Mouse (Mus musculus): ENCODE measurements around the gene 9330161L09Rik. TPM values are rescaled to one million over a fixed set of nuclear protein-coding genes. Genes with fewer than 3 reads are reported as not detected.

9330161L09Rik gene
- total and polyA plus RNA-seq, 3 experiments: 1.8 to 2.1 TPM; not detected in 1

DNA sequence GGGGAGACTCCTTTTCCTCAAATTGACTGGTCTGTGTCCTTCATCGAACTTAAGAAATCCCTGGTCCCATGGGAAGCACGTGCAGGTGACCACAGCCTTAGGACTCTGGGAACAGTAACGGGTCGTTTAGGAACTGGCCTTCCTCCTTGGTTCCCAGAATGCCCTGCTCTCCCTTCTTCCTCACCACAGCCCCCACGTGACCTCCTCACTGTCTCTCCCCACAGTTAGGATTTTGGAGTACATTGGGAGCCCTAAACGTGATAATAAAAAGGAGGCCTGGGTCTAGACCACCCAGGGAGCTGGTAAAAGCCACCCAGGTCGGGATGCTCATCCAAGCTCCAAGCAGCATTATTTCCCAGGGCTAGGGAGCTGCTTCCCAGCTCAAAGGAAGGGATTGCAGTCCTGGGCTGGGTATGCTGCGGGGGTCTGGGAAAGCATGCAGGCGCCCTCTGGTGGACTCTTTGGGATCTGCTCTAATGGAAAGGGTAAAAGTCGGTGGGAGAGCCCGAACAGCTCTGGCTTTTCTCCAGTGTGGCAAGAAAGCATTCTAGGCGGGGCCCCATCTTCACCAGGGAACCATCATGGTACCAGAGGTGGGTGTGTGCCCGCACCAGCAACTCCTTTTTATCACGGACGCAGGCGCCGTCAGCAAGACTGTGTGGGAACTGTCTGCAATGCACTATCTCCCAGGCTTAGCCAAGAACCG lies 39.8 kb downstream of the 9330161L09Rik start (continued):
- no peak for TF ChIP-seq ZNF384 (IDR thresholded peaks at IDR 0.05; ENCODE audit: low read depth, low read length)
- TF ChIP-seq CTCF (IDR thresholded peaks at IDR 0.05 in 2 of 3, conservative IDR thresholded peaks at IDR 0.05 in 1 of 3; ENCODE audit: control insufficient read depth in 1 of 3, insufficient read depth in 1 of 3, low read depth in 2 of 3, low read length in 3 of 3, poor library complexity in 1 of 3, severe bottlenecking in 1 of 3): peak; percentile 78 to 92 (median 83)
- TF ChIP-seq NELFE (IDR thresholded peaks at IDR 0.05; ENCODE audit: low read depth, low read length): no peak
- TF ChIP-seq ELF1 (IDR thresholded peaks at IDR 0.05; ENCODE audit: low read depth, low read length): no peak
- TF ChIP-seq POLR2AphosphoS5 (IDR thresholded peaks at IDR 0.05; ENCODE audit: borderline replicate concordance, low read depth, low read length): no peak
- TF ChIP-seq MXI1 (IDR thresholded peaks at IDR 0.05; ENCODE audit: low read depth, low read length): no peak

GRCm38 (mm10) chr12:103367171-103367570 lies 40.4 kb downstream of the 9330161L09Rik start:
- H3K4me3 ChIP-seq (ENCODE audit: control insufficient read depth in 1 of 2, insufficient read depth in 1 of 2, low read depth in 2 of 2, low read length in 2 of 2): peak overlapping the region; percentile 21 to 56; a peak in 2 of 4 replicates
- DNase-seq (ENCODE audit: low read depth, low spot score): no peak
- H3K4me1 ChIP-seq (ENCODE audit: control insufficient read depth in 1 of 2, insufficient read depth in 2 of 2, low read length in 2 of 2): peaks cover 0 to 18% of the 10 kb centered on the region in 2 experiments; a peak in 2 of 4 replicates
- no peaks in the 10 kb centered on the region; the same call in 1 of the 2 replicates for H3K79me2 ChIP-seq (ENCODE audit: control insufficient read depth, insufficient read depth, low read length, poor library complexity)
- H3K9ac ChIP-seq (ENCODE audit: control insufficient read depth, low read depth, low read length, poor library complexity, severe bottlenecking): peak overlapping the region; percentile 67; the same call in 1 of the 2 replicates
- H3K27ac ChIP-seq (ENCODE audit: control insufficient read depth, low read depth, low read length): no peak overlapping the region
- no peak for TF ChIP-seq ETS1 (IDR thresholded peaks at IDR 0.05; ENCODE audit: low read depth, low read length)
- no peak for TF ChIP-seq CTCF (IDR thresholded peaks at IDR 0.05 in 2 of 3, conservative IDR thresholded peaks at IDR 0.05 in 1 of 3; ENCODE audit: control insufficient read depth in 1 of 3, insufficient read depth in 1 of 3, low read depth in 2 of 3, low read length in 3 of 3, poor library complexity in 1 of 3, severe bottlenecking in 1 of 3)
- TF ChIP-seq MYC (IDR thresholded peaks at IDR 0.05; ENCODE audit: low read depth, low read length): no peak
- TF ChIP-seq MAFK (IDR thresholded peaks at IDR 0.05; ENCODE audit: borderline replicate concordance, low read depth, low read length): no peak
- no peak for TF ChIP-seq CHD1 (IDR thresholded peaks at IDR 0.05; ENCODE audit: low read depth, low read length)
- TF ChIP-seq MXI1 (IDR thresholded peaks at IDR 0.05; ENCODE audit: low read depth, low read length): no peak
- no peak for TF ChIP-seq CHD2 (IDR thresholded peaks at IDR 0.05; ENCODE audit: low read length)
- TF ChIP-seq JUND (IDR thresholded peaks at IDR 0.05; ENCODE audit: low read depth, low read length): no peak
- no peak for TF ChIP-seq GABPA (IDR thresholded peaks at IDR 0.05; ENCODE audit: low read depth, low read length)
- no peak for TF ChIP-seq ZNF384 (IDR thresholded peaks at IDR 0.05; ENCODE audit: low read depth, low read length)
- peaks cover 0 to 3% of the 10 kb centered on the region in 2 experiments; a peak in 1 of 4 replicates for H3K36me3 ChIP-seq (ENCODE audit: control insufficient read depth in 1 of 2, insufficient read depth in 2 of 2, low read length in 2 of 2)
- no peaks in the 10 kb centered on the region for H3K9me3 ChIP-seq (replicated peaks; ENCODE audit: insufficient read depth, low read length)
- no peaks in the 10 kb centered on the region for H3K27me3 ChIP-seq (ENCODE audit: control insufficient read depth in 1 of 2, insufficient read depth in 2 of 2, low read length in 2 of 2)

GRCm38 (mm10) chr12:103362336-103362735 lies 45.3 kb downstream of the 9330161L09Rik start:
- Histone ChIP-seq H3K4me1 (ENCODE audit: control insufficient read depth in 1 of 2, insufficient read depth in 2 of 2, low read length in 2 of 2) (peaks cover 0 to 6% of the 10 kb centered on the region in 2 experiments; a peak in 2 of 4 replicates), H3K9ac (ENCODE audit: control insufficient read depth, low read depth, low read length, poor library complexity, severe bottlenecking) (no peak overlapping the region), H3K4me3 (ENCODE audit: control insufficient read depth in 1 of 2, insufficient read depth in 1 of 2, low read depth in 2 of 2, low read length in 2 of 2) (no peak overlapping the region), H3K36me3 (ENCODE audit: control insufficient read depth in 1 of 2, insufficient read depth in 2 of 2, low read length in 2 of 2) (peaks cover 0 to 3% of the 10 kb centered on the region in 2 experiments; a peak in 1 of 4 replicates), H3K27me3 (ENCODE audit: control insufficient read depth in 1 of 2, insufficient read depth in 2 of 2, low read length in 2 of 2) (peaks cover 0 to 4% of the 10 kb centered on the region in 2 experiments; a peak in 2 of 4 replicates), H3K9me3 (replicated peaks; ENCODE audit: insufficient read depth, low read length) (no peaks in the 10 kb centered on the region), H3K27ac (ENCODE audit: control insufficient read depth, low read depth, low read length) (no peak overlapping the region), H3K79me2 (ENCODE audit: control insufficient read depth, insufficient read depth, low read length, poor library complexity) (no peaks in the 10 kb centered on the region)
- DNase-seq (ENCODE audit: low read depth, low spot score): no peak
- no peak for TF ChIP-seq POLR2A (IDR thresholded peaks at IDR 0.05; ENCODE audit: control insufficient read depth in 1 of 2, insufficient read depth in 1 of 2, low read depth in 1 of 2, low read length in 2 of 2, poor library complexity in 1 of 2)
- TF ChIP-seq MAZ (IDR thresholded peaks at IDR 0.05; ENCODE audit: low read depth, low read length): no peak
- no peak for TF ChIP-seq ELF1 (IDR thresholded peaks at IDR 0.05; ENCODE audit: low read depth, low read length)
- TF ChIP-seq EP300 (IDR thresholded peaks at IDR 0.05; ENCODE audit: low read depth in 1 of 2, low read length in 2 of 2): no peak
- TF ChIP-seq MXI1 (IDR thresholded peaks at IDR 0.05; ENCODE audit: low read depth, low read length): no peak
